Mouse (Mus musculus): Measurements from ENCODE around the gene Keap1.

Keap1 gene

GRCm38 (mm10) chr9:21194787-21195493 lies 44.2 kb downstream of the Keap1 start:
- DNase-seq: no peak

GRCm38 (mm10) chr9:21193786-21194185 lies 45.4 kb downstream of the Keap1 start:
- no peak for DNase-seq

- DNase-seq: no peak
These were observed 48.5 kb downstream of the Keap1 start for GRCm38 (mm10) chr9:21190670-21191069.

GRCm38 (mm10) chr9:21189905-21190304 lies 49.3 kb downstream of the Keap1 start:
- DNase-seq: no peak

GRCm38 (mm10) chr9:21185436-21185835 lies 53.7 kb downstream of the Keap1 start:
- no peak for DNase-seq

GRCm38 (mm10) chr9:21184733-21185132 lies 54.4 kb downstream of the Keap1 start:
- peak; percentile 77 for DNase-seq

- peak; percentile 63 for DNase-seq
These were observed 55.2 kb downstream of the Keap1 start for GRCm38 (mm10) chr9:21183905-21184413.

- no peak for DNase-seq
These were observed 55.7 kb downstream of the Keap1 start for GRCm38 (mm10) chr9:21183421-21183820.

- DNase-seq: peak; percentile 66
These were observed 57.5 kb downstream of the Keap1 start for GRCm38 (mm10) chr9:21181421-21182220.

GRCm38 (mm10) chr9:21180841-21181240 lies 58.3 kb downstream of the Keap1 start:
- DNase-seq: no peak

- DNase-seq: no peak
These were observed 58.8 kb downstream of the Keap1 start for GRCm38 (mm10) chr9:21180402-21180801.
